Mouse (Mus musculus) embryonic facial prominence, embryonic 12.5 days (tissue): Measurements from ENCODE around the gene Hoxb8. TPM values are rescaled to one million over a fixed set of nuclear protein-coding genes. Genes with fewer than 3 reads are reported as not detected.
A peak's percentile ranks its signal among the peaks of the same experiment; 100 is the strongest.

Source experiments
- ATAC-seq: fragments of 200-750 bp; cut with Nextera tagmentation; 2 replicates; pipeline ENCODE4 v1.8.0; 2017; ENCODE audit not compliant: insufficient number of reproducible peaks, insufficient read depth, low FRiP score, low TSS enrichment
- H3K27ac ChIP-seq: fragments of 300-500 bp; sonication (generic); 2 replicates; pipeline ENCODE4 v1.5.1; 2016; ENCODE audit warnings: mild to moderate bottlenecking
- H3K27me3 ChIP-seq: fragments of 300-500 bp; sonication (generic); 2 replicates; pipeline ENCODE4 v1.6.1; 2016; ENCODE audit warnings: mild to moderate bottlenecking, moderate library complexity
- H3K36me3 ChIP-seq: fragments of 300-500 bp; sonication (generic); 2 replicates; pipeline ENCODE4 v1.6.1; 2016; ENCODE audit warnings: mild to moderate bottlenecking
- H3K4me1 ChIP-seq: fragments of 300-500 bp; sonication (generic); 2 replicates; pipeline ENCODE4 v1.6.1; 2016
- H3K4me2 ChIP-seq: fragments of 300-500 bp; sonication (generic); replicated peaks from 2 replicates; pipeline ENCODE4 v1.6.1; 2016; ENCODE audit warnings: mild to moderate bottlenecking, moderate library complexity
- H3K4me3 ChIP-seq: fragments of 300-500 bp; sonication (generic); 2 replicates; pipeline ENCODE4 v1.5.1; 2016; ENCODE audit warnings: mild to moderate bottlenecking
- H3K9ac ChIP-seq: fragments of 300-500 bp; sonication (generic); 2 replicates; pipeline ENCODE4 v1.6.1; 2016; ENCODE audit warnings: mild to moderate bottlenecking, moderate library complexity
- H3K9me3 ChIP-seq: fragments of 300-500 bp; sonication (generic); 2 replicates; pipeline ENCODE4 v1.6.1; 2016; ENCODE audit warnings: mild to moderate bottlenecking, moderate library complexity
- WGBS: fragments of 180-500 bp; shearing (Covaris S2); methylation state at CpG from one replicate; pipeline ENCODE4 v1.1.7; 2016; 5-methylcytosine and 5-hydroxymethylcytosine counted together
- polyA plus RNA-seq: library from polyadenylated mRNA; unstranded; fragments of >200 nt; fragmentation: Nextera tagmentation; extraction: Ambion mirVana; gene quantifications from 2 replicates; pipeline ENCODE4 v1.2.1, GENCODE M21; 2016

Gene Hoxb8
- polyA plus RNA-seq, 1 experiment from 2014 or later = not detected

- H3K4me2 ChIP-seq = no peak overlapping the region
- H3K27ac ChIP-seq = no peak overlapping the region
- peaks cover 96% of the 10 kb centered on the region for H3K27me3 ChIP-seq
- 4% methylated on average over 18 of the region's 18 CpGs for WGBS
- H3K9me3 ChIP-seq = no peaks in the 10 kb centered on the region
- H3K36me3 ChIP-seq = no peaks in the 10 kb centered on the region
- H3K4me3 ChIP-seq = no peak overlapping the region
- H3K9ac ChIP-seq = no peak overlapping the region
- 0 out of 2 replicates have a peak, but pooled peaks cover 3% of the 10 kb centered on the region for H3K4me1 ChIP-seq
- no peak for ATAC-seq
Observed at GRCm38 (mm10) chr11:96281396-96281795, 309 bp upstream of the Hoxb8 start.

GRCm38 (mm10) chr11:96282795-96283430, 1.2 kb downstream of the Hoxb8 start:
- H3K27ac ChIP-seq = no peak overlapping the region
- H3K27me3 ChIP-seq = peaks cover 96% of the 10 kb centered on the region
- H3K9me3 ChIP-seq = no peaks in the 10 kb centered on the region
- H3K4me3 ChIP-seq = no peak overlapping the region
- no peak for ATAC-seq
- no peaks in the 10 kb centered on the region for H3K36me3 ChIP-seq
- no peak overlapping the region for H3K4me2 ChIP-seq
- WGBS = under 1% methylated on average over 49 of the region's 49 CpGs
- H3K9ac ChIP-seq = no peak overlapping the region
- H3K4me1 ChIP-seq = 0 out of 2 replicates have a peak, but pooled peaks cover 3% of the 10 kb centered on the region

- peaks cover 97% of the 10 kb centered on the region for H3K27me3 ChIP-seq
- ATAC-seq = no peak
- H3K4me2 ChIP-seq = peak overlapping the region; percentile 34; the same call in 1 of the 2 replicates
- WGBS = under 1% methylated on average over 47 of the region's 49 CpGs
- 0 out of 2 replicates have a peak, but pooled peaks cover 3% of the 10 kb centered on the region for H3K4me1 ChIP-seq
- H3K27ac ChIP-seq = no peak overlapping the region
- peak overlapping the region; percentile 21; the same call in 1 of the 2 replicates for H3K4me3 ChIP-seq
- no peak overlapping the region for H3K9ac ChIP-seq
- H3K9me3 ChIP-seq = no peaks in the 10 kb centered on the region
- H3K36me3 ChIP-seq = no peaks in the 10 kb centered on the region
Observed at GRCm38 (mm10) chr11:96284041-96284749, 2.5 kb downstream of the Hoxb8 start.

DNA sequence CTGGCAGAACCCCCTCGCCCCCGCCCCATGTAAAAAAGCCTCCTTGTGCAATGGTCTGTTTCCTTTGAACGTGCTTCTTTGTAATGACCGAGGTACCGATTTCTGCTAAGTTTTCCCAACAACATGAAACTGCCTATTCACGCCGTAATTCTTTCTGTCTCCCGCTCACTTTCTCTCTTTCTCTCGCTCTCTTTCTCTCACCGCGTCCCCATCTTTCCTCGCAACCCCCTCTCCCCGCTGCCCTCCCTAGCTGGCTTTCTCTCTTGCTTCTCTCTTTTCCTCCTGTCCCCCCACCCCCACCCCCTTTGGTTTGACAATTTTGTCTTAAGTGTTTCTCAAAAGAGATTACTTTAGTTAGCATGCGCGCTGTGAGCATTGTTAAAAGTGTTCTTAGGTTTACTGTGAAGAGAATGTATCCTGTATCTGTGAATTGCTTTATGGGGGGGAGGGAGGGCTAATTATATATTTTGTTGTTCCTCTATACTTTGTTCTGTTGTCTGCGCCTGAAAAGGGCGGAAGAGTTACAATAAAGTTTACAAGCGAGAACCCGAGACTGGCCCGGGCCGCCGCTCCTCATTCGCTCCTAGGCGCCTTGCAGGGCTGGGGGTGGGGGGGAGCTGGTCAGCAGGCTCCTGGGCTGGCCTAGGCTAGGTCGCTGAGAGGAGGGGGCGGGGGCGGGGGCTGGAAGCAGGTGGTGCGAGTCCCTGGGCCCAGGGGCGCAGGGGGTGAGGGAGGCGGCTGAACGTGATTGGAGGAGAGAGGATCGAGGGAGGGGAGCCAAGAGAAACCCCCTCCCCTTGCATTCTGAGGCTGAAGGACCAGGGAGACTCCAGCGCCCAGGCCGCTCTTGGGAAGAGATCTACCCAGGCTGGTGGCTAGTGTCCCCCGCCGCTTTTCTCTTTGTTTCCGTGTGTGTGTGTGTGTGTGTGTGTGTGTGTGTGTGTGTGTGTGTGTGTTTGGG, 3.3 kb downstream of the Hoxb8 start:
- no peak for ATAC-seq
- Histone ChIP-seq H3K4me3 (no peak overlapping the region), H3K9me3 (no peaks in the 10 kb centered on the region), H3K4me2 (0 out of 2 replicates have a peak overlapping the region, but pooled peaks have one; percentile 34), H3K9ac (no peak overlapping the region), H3K4me1 (0 out of 2 replicates have a peak, but pooled peaks cover 3% of the 10 kb centered on the region), H3K27me3 (peaks cover 98% of the 10 kb centered on the region), H3K36me3 (no peaks in the 10 kb centered on the region), H3K27ac (no peak overlapping the region)
- 1% methylated on average over 35 of the region's 37 CpGs for WGBS

DNA sequence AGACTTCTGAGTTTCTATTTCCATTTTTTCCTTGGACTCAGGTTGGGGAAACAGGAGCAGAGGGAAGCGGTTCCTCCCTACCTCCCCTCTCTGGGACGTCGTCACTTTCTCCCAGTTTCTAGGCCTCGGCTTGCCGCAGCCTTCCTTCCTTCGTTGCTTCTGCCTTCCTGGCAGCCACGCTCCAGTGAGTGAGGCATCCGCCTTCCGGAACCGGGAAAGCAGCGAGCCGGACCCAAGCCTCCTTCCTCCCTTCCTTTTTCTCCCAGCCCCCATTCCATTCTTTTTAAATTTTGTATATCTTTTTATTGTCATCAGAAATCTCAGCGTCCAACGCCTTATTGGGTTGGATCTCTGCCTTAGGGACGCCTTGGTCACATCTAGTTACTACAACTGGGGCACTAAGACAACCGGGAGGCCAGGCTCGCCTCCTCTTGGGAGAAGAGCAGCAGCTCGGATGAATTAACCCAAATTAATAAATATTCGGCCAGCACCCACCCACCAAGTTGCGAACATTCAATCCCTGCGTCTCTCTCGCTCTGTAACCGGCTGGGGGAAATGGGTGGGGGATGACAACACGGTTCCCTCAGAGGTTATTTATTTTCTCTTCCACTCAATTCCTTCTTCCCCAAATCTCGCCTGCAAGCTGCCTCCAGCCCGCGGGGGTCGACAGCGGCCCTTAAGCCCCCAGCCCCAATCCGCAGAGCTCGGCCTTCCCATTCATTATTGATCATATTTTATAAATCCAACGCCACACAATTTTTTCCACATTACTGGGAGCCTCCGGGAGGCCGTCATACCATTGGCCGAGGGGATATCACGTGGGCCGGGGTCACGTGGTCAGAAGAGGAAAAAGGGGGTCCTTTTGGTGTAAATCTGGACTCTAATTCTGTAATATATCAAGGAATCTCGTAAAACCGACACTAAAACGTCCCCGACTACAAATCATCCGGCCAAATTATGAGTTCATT, 4.3 kb downstream of the Hoxb8 start, which contains the start of gene Hoxb7:
Gene Hoxb7 (plus strand): TSS at position 853 of the 968 bp plus-strand sequence.
- Histone ChIP-seq H3K9me3 (no peaks in the 10 kb centered on the region), H3K4me2 (peak within 1 kb of the TSS; percentile 21; the same call in 1 of the 2 replicates), H3K27me3 (peaks cover 99% of the 10 kb centered on the region), H3K27ac (no peak within 1 kb of the TSS), H3K9ac (no peak within 1 kb of the TSS), H3K36me3 (no peaks in the 10 kb centered on the region), H3K4me3 (0 out of 2 replicates have a peak within 1 kb of the TSS, but pooled peaks have one; percentile 7), H3K4me1 (0 out of 2 replicates have a peak, but pooled peaks cover 3% of the 10 kb centered on the region)
- no peak for ATAC-seq
- 1% methylated on average over 43 of the region's 43 CpGs for WGBS

DNA sequence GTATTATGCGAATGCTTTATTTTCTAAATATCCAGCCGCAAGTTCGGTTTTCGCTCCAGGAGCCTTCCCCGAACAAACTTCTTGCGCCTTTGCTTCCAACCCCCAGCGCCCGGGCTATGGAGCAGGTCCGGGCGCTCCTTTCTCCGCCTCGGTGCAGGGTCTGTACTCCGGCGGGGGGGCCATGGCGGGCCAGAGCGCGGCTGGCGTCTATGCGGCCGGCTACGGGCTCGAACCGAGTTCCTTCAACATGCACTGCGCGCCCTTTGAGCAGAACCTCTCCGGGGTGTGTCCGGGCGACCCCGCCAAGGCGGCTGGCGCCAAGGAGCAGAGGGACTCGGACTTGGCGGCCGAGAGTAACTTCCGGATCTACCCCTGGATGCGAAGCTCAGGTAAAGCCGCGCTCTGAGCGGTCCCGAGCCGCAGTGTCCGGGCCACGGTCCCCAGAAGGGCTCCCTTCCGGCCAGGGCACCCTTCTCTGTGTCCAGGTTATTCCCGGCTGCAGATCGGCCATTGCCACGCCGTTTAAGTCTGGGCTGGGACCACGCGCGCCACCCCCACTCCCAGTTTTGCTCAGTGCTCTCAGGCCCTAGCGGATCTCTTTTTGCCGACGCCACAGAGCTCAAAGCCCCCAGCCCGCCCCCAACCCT, 5.2 kb downstream of the Hoxb8 start:
- Histone ChIP-seq H3K27me3 (peaks cover 97% of the 10 kb centered on the region), H3K4me1 (0 out of 2 replicates have a peak, but pooled peaks cover 3% of the 10 kb centered on the region), H3K9ac (no peak overlapping the region), H3K4me2 (peak overlapping the region; percentile 21; the same call in 1 of the 2 replicates), H3K9me3 (no peaks in the 10 kb centered on the region), H3K4me3 (0 out of 2 replicates have a peak overlapping the region, but pooled peaks have one; percentile 7), H3K27ac (no peak overlapping the region), H3K36me3 (no peaks in the 10 kb centered on the region)
- WGBS = under 1% methylated on average over 55 of the region's 55 CpGs
- no peak for ATAC-seq

- H3K36me3 ChIP-seq = no peaks in the 10 kb centered on the region
- H3K4me1 ChIP-seq = 0 out of 2 replicates have a peak, but pooled peaks cover 3% of the 10 kb centered on the region
- no peak overlapping the region for H3K4me2 ChIP-seq
- no peak for ATAC-seq
- H3K9ac ChIP-seq = no peak overlapping the region
- WGBS = under 1% methylated on average over 9 of the region's 9 CpGs
- H3K9me3 ChIP-seq = no peaks in the 10 kb centered on the region
- H3K4me3 ChIP-seq = no peak overlapping the region
- no peak overlapping the region for H3K27ac ChIP-seq
- H3K27me3 ChIP-seq = peaks cover 97% of the 10 kb centered on the region
Observed at GRCm38 (mm10) chr11:96287411-96287810, 5.7 kb downstream of the Hoxb8 start.

- Histone ChIP-seq H3K27ac (no peak overlapping the region), H3K27me3 (peaks cover 97% of the 10 kb centered on the region), H3K4me3 (no peak overlapping the region), H3K9ac (no peak overlapping the region), H3K9me3 (no peaks in the 10 kb centered on the region), H3K36me3 (no peaks in the 10 kb centered on the region), H3K4me2 (no peak overlapping the region), H3K4me1 (0 out of 2 replicates have a peak, but pooled peaks cover 3% of the 10 kb centered on the region)
- no peak for ATAC-seq
- 4% methylated on average over 1 of the region's 1 CpGs for WGBS
Observed at GRCm38 (mm10) chr11:96288455-96289221, 6.9 kb downstream of the Hoxb8 start.

DNA sequence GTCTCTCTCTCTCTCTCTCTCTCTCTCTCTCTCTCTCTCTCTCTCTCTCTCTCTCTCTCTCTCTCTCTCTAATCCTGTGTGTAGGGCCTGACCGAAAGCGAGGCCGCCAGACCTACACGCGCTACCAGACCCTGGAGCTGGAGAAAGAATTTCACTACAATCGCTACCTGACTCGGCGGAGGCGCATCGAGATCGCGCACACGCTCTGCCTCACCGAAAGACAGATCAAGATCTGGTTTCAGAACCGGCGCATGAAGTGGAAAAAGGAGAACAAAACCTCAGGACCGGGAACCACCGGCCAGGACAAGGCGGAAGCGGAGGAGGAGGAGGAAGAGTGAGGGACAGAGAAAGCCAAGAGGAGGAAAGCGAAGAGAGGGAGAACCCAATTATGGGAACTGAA, 7.6 kb downstream of the Hoxb8 start:
- no peaks in the 10 kb centered on the region for H3K36me3 ChIP-seq
- H3K27ac ChIP-seq = no peak overlapping the region
- H3K9ac ChIP-seq = no peak overlapping the region
- H3K4me3 ChIP-seq = no peak overlapping the region
- H3K4me1 ChIP-seq = 0 out of 2 replicates have a peak, but pooled peaks cover 1% of the 10 kb centered on the region
- 1% methylated on average over 21 of the region's 21 CpGs for WGBS
- peaks cover 97% of the 10 kb centered on the region for H3K27me3 ChIP-seq
- H3K4me2 ChIP-seq = no peak overlapping the region
- no peaks in the 10 kb centered on the region for H3K9me3 ChIP-seq
- ATAC-seq = no peak
